ENCODE assay signal across 15 mouse cellular contexts in the genomic region with DNA sequence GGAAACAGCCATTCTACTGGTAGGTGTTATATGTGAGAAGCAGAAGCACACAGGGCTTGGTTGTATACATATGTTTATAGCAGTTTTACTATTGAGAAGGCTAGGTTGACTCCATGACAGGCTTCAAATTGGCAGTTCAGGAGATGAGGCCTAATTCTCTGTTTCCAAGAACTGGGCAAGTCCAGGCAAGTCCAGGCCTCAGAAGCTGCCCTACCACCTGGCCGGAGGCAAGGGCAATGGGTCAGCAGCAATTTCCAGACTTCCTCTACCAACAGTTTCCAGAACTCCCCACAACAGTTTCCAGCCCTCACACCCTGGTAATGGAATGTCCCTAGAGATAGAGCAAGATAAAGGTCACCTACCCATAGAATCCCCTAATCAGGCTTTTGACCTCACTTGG.
"Had no signal": no experiment of that assay in that cellular context is flagged by ENCODE, and none has a peak within 500 bp of the region (broad histone marks: within the 10 kb centered on the region; RNA-seq: fewer than 3 reads in every experiment).

No protein-coding gene starts in this region.

- H3K36me3 ChIP-seq: neural tube, embryonic 15.5 days; stomach, embryonic 15.5 days had no signal

- H3K27ac ChIP-seq: neural tube, embryonic 15.5 days; stomach, embryonic 15.5 days; stomach, postnatal 0 days had no signal

- H3K27me3 ChIP-seq: neural tube, embryonic 15.5 days; stomach, embryonic 15.5 days had no signal

- H3K9ac ChIP-seq: neural tube, embryonic 15.5 days; stomach, embryonic 15.5 days had no signal

- H3K4me2 ChIP-seq: neural tube, embryonic 15.5 days; stomach, embryonic 15.5 days had no signal

- H3K9me3 ChIP-seq: neural tube, embryonic 15.5 days; stomach, embryonic 15.5 days had no signal

- DNase-seq: retina, postnatal 1 day; right cerebral cortex, adult 18-20 months; right cerebral cortex, postnatal 14 days; right cerebral cortex, postnatal 25 days; right cerebral cortex, postnatal 4 days; spleen, adult 18-20 months; thymus, adult 18-20 months; thymus, adult 2 months; thymus, postnatal 14 days; thymus, postnatal 25 days; thymus, postnatal 36 days; thymus, postnatal 4 days had no signal

- H3K4me3 ChIP-seq: neural tube, embryonic 15.5 days; stomach, embryonic 15.5 days had no signal
